Mouse (Mus musculus) myocyte (in vitro differentiated cells): Measurements from ENCODE around the gene Cd2.

ENCODE experiments used
- E2F4 ChIP-seq: IDR thresholded peaks from one replicate; pipeline ENCODE4 v1.6.1; 2011; ENCODE audit warnings: mild to moderate bottlenecking, control low read depth, moderate library complexity; ENCODE audit not compliant: insufficient read depth
- MAX ChIP-seq: IDR thresholded peaks from one replicate; pipeline ENCODE4 v1.6.1; 2011; ENCODE audit warnings: low read depth, mild to moderate bottlenecking, control low read depth
- MYOG ChIP-seq, 3 experiments: IDR thresholded peaks; one replicate each; pipeline ENCODE4 v1.6.1; 2011; ENCODE audit warnings: control low read depth in 2 of 3, low read depth in 2 of 3, mild to moderate bottlenecking in 2 of 3; ENCODE audit not compliant: insufficient read length in 2 of 3, control insufficient read depth in 1 of 3, insufficient read depth in 1 of 3
- POLR2A ChIP-seq: IDR thresholded peaks from one replicate; pipeline ENCODE4 v1.6.1; 2011; ENCODE audit warnings: low read depth, mild to moderate bottlenecking, control low read depth, moderate library complexity; ENCODE audit not compliant: insufficient read length
- POLR2AphosphoS2 ChIP-seq: IDR thresholded peaks from one replicate; pipeline ENCODE4 v1.6.1; 2011; ENCODE audit warnings: low read depth, control low read depth; ENCODE audit not compliant: insufficient read length
- REST ChIP-seq: IDR thresholded peaks from one replicate; pipeline ENCODE4 v1.6.1; 2011; ENCODE audit warnings: mild to moderate bottlenecking, control low read depth, moderate library complexity; ENCODE audit not compliant: insufficient read depth, insufficient read length
- TCF12 ChIP-seq: IDR thresholded peaks from one replicate; pipeline ENCODE4 v1.6.1; 2011; ENCODE audit warnings: mild to moderate bottlenecking, control low read depth; ENCODE audit not compliant: poor library complexity, insufficient read depth, severe bottlenecking
- USF1 ChIP-seq: IDR thresholded peaks from one replicate; pipeline ENCODE4 v1.6.1; 2011; ENCODE audit warnings: low read depth, mild to moderate bottlenecking, control low read depth, moderate library complexity

DNA sequence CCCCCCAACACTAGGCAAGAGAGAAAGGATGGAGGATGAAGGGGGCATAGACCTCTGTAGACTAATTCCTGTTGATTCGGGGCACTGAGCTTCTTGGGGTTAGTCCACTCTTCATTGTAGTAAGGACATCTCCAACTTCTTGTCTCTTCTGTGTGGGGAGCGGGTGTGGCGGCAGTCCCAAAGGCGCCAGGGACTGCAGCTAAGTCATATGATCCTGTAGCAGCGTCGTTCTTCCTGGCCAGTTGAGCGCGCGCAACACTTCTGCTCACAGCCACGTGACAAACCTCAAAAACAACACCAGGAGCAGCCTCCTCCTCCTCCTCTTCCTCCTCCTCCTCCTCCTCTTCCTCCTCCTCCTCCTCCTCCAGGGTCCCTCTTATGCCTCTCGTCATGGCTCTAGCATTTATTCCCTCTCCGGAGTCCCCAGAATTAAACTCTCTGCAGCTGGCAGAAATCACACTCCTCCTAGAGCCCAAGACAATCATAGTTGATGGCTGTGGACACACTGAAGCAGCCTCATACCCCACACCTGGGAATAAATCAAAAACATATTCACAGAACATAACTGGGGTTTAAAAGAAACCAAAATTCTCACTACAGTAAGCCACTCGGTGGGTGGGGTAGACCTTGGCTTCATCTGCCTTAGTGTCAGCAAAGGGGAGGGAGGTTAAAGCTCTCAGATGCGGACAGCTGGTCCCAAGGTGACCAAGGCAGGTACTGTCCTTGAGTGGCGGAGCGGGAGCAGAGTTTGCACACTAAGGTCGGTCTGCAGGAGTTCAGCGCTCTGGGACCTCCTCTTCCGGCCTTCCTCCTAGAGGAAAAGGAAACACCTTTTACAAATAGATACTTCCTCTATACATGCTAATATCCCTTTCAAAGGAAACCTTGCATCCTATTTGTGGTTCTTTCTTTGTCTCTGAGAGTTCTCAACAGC is 3.1 kb upstream of the Cd2 start:
- no peak for TF ChIP-seq USF1
- no peak for TF ChIP-seq POLR2A
- TF ChIP-seq MAX, result no peak
- TF ChIP-seq E2F4, result no peak
- no peak for TF ChIP-seq TCF12
- no peak for TF ChIP-seq MYOG (IDR thresholded peaks at IDR 0.05; ENCODE audit: control insufficient read depth in 1 of 3, insufficient read depth in 1 of 3, insufficient read length in 2 of 3, low read depth in 2 of 3)
- TF ChIP-seq POLR2AphosphoS2, result no peak
- no peak for TF ChIP-seq REST
